30 mouse cellular contexts compared by ENCODE assay signal in the genomic region with DNA sequence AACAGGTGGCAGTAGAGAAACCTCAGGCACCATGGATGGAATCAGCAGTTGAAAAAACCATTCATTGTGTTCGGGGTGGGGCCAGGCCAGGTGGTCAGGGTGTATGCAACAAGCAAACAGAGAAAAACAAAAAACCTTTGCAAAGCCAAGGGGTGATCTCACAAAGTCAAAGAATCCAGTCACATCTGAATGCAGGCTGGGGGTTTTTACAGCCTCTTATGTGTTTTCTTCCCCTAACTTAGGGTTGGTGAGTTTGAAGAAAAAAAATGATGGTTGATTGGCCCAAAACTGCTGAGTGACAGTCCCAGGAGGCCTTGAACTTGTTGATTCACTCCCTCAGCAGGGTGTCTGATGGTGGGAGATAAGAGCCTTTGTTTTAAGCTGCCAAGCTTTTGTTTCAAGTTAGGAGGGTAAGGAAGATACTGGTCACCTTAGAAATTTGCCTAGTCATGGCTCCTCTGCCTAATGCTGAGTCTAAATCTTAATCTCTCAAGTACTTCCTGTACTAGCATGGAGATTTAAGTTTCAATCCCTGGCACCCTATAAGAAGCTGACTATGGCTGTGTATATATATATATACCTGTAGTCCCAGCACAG.
DNase-seq lines count a peak whose midpoint lies in the region; ATAC-seq and TF ChIP-seq lines count a peak whose summit lies in the region.
"Had no signal": no experiment of that assay in that cellular context is flagged by ENCODE, and none has a peak within 500 bp of the region (broad histone marks: within the 10 kb centered on the region; RNA-seq: fewer than 3 reads in every experiment).

No protein-coding gene starts in this region.

- DNase-seq in 416B (ENCODE audit: low read depth) (peak; percentile 50), ES-E14 (ENCODE audit: low read depth, low spot score) (peak; percentile 50), R1 (ENCODE audit: low read depth, low spot score) (peak; percentile 95)
- DNase-seq in kidney, adult 18-20 months: no peak
- no peak for DNase-seq in adrenal gland, postnatal 4 days (ENCODE audit: low spot score in 2 of 2)
- DNase-seq: adrenal gland, adult 8-10 months; adrenal gland, postnatal 25 days; B cell, adult 2 months; cerebellum, adult 11 months; cerebellum, adult 8-10 months; cerebellum, postnatal 10 days; cerebellum, postnatal 36 days; forebrain, postnatal 0 days; gastrocnemius, adult 2 months; gastrocnemius, postnatal 14 days; heart, adult 18-20 months; heart, postnatal 10 days; heart, postnatal 36 days; kidney, adult 2 months had no signal

- H3K4me3 ChIP-seq in ES-E14 (ENCODE audit: insufficient read depth in 1 of 2, low read depth in 1 of 2, low read length in 2 of 2, poor library complexity in 1 of 2, severe bottlenecking in 1 of 2): no peak overlapping the region
- H3K4me3 ChIP-seq in forebrain, embryonic 15.5 days: no peak overlapping the region
- H3K4me3 ChIP-seq: forebrain, embryonic 10.5 days; forebrain, embryonic 13.5 days; gastrocnemius, adult 2 months; heart, embryonic 12.5 days; heart, embryonic 15.5 days had no signal

- H3K9me3 ChIP-seq in ES-E14 (ENCODE audit: control insufficient read depth, insufficient read depth, low read depth, low read length): no peaks in the 10 kb centered on the region
- H3K9me3 ChIP-seq in forebrain, embryonic 15.5 days: no peaks in the 10 kb centered on the region
- H3K9me3 ChIP-seq: forebrain, embryonic 10.5 days; forebrain, embryonic 13.5 days; heart, embryonic 12.5 days; heart, embryonic 15.5 days had no signal

- H3K9ac ChIP-seq in ES-E14 (ENCODE audit: insufficient read depth, low read depth, low read length, poor library complexity, severe bottlenecking): no peak overlapping the region
- H3K9ac ChIP-seq in forebrain, embryonic 15.5 days (replicated peaks): no peak overlapping the region
- H3K9ac ChIP-seq: forebrain, embryonic 13.5 days; forebrain, postnatal 0 days; heart, embryonic 12.5 days; heart, embryonic 15.5 days; hindbrain, embryonic 14.5 days had no signal

- H3K27ac ChIP-seq in ES-E14 (ENCODE audit: insufficient read depth, low read depth, low read length, poor library complexity, severe bottlenecking): peak overlapping the region; percentile 70
- no peak overlapping the region for H3K27ac ChIP-seq in forebrain, embryonic 15.5 days (replicated peaks)
- H3K27ac ChIP-seq: forebrain, embryonic 10.5 days; forebrain, embryonic 13.5 days; gastrocnemius, adult 2 months; heart, embryonic 15.5 days; hindbrain, embryonic 14.5 days; hindbrain, postnatal 0 days had no signal

- in situ Hi-C loops in ES-E14 (cut with MboI; ENCODE audit: low sequenced_read_pairs in 2 of 2, unreplicated experiment in 2 of 2): no loop called here

- 48% methylated on average over 1 of the region's 1 CpGs for WGBS in forebrain, embryonic 15.5 days

- no peaks in the 10 kb centered on the region for H3K36me3 ChIP-seq in ES-E14 (ENCODE audit: control insufficient read depth, insufficient read depth, low read length, poor library complexity, severe bottlenecking)
- H3K36me3 ChIP-seq in forebrain, embryonic 15.5 days: no peaks in the 10 kb centered on the region
- H3K36me3 ChIP-seq: forebrain, embryonic 10.5 days; heart, embryonic 12.5 days; heart, embryonic 15.5 days had no signal

- ATAC-seq in forebrain, embryonic 15.5 days (replicated peaks): no peak
- ATAC-seq: activated CD4-positive, CD25-positive, alpha-beta regulatory T cell, adult 4 months; forebrain, embryonic 13.5 days; forebrain, postnatal 0 days; hindbrain, postnatal 0 days; inflammation-experienced regulatory T-cells, adult 6 months; intestine, embryonic 16.5 days had no signal

- no peaks in the 10 kb centered on the region for H3K4me1 ChIP-seq in ES-E14 (ENCODE audit: control insufficient read depth in 2 of 2, insufficient read depth in 2 of 2, low read length in 2 of 2, poor library complexity in 1 of 2)
- no peaks in the 10 kb centered on the region for H3K4me1 ChIP-seq in forebrain, embryonic 15.5 days
- H3K4me1 ChIP-seq: forebrain, embryonic 10.5 days; forebrain, embryonic 13.5 days; heart, embryonic 12.5 days; heart, embryonic 15.5 days had no signal

- H3K4me2 ChIP-seq in forebrain, embryonic 15.5 days (replicated peaks): no peak overlapping the region
- H3K4me2 ChIP-seq: forebrain, embryonic 13.5 days; heart, embryonic 12.5 days; heart, embryonic 15.5 days; hindbrain, embryonic 14.5 days had no signal

- H3K27me3 ChIP-seq in forebrain, embryonic 15.5 days: no peaks in the 10 kb centered on the region
- H3K27me3 ChIP-seq: CH12.LX; forebrain, embryonic 13.5 days; heart, embryonic 12.5 days; heart, embryonic 15.5 days had no signal

TF ChIP-seq in ES-E14, 5 proteins besides CTCF, POLR2A, EP300 and RAD21:
- TF ChIP-seq HCFC1 (IDR thresholded peaks at IDR 0.05; ENCODE audit: borderline replicate concordance, insufficient read depth, low read length) (no peak), CHD2 (IDR thresholded peaks at IDR 0.05; ENCODE audit: low read depth, low read length) (no peak), MAFK (IDR thresholded peaks at IDR 0.05; ENCODE audit: insufficient read depth, low read depth, low read length) (peak; percentile 89), ZC3H11A (IDR thresholded peaks at IDR 0.05; ENCODE audit: borderline replicate concordance, low read depth, low read length) (no peak), ZNF384 (IDR thresholded peaks at IDR 0.05; ENCODE audit: low read depth, low read length) (0 out of 2 replicates have a peak, but pooled peaks have one; percentile 20)

Comparison
In these comparisons a context has a peak if more than half of its experiments do, and no peak if none do; other contexts are left out.
1. DNase-seq: peak in 416B (single experiment), ES-E14 (single experiment) and R1 (single experiment); none in kidney, adult 18-20 months (single experiment) and adrenal gland, postnatal 4 days (0 of 2).